9 mouse cellular contexts compared by ENCODE assay signal in the genomic region with DNA sequence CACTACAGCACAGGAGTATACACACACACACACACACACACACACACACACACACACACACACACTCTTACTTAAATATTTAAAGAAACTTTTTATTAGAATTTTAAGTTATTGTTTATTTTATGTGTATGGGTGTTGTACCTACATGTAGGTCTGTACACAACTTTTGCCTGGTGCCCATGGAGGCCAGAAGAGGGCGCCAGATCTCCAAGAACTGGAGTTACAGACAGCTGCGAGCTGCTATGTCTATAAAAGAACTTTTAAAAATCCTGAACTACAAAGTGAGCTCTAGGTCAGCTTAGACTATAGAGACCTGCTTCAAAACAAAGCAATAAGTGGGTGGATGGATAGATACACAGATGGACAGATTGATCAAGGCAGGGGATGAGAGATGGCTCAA. TPM values are rescaled to one million over a fixed set of nuclear protein-coding genes. Genes with fewer than 3 reads are reported as not detected.
A peak's percentile ranks its signal among the peaks of the same experiment; 100 is the strongest.
DNase-seq lines count a peak whose midpoint lies in the region; ATAC-seq and TF ChIP-seq lines count a peak whose summit lies in the region.
"Had no signal": no experiment of that assay in that cellular context is flagged by ENCODE, and none has a peak within 500 bp of the region (broad histone marks: within the 10 kb centered on the region; RNA-seq: fewer than 3 reads in every experiment).

No protein-coding gene starts in this region.

- no peak overlapping the region for H3K27ac ChIP-seq in heart, adult 2 months
- H3K27ac ChIP-seq in heart, embryonic 11.5 days (ENCODE audit: low read depth, low read length) = no peak overlapping the region
- H3K27ac ChIP-seq in testis, adult 2 months (ENCODE audit: control insufficient read depth, insufficient read depth, low read depth, low read length) = no peak overlapping the region
- H3K27ac ChIP-seq: liver, embryonic 15.5 days had no signal

- no peak for TF ChIP-seq POLR2A in heart, adult 2 months (IDR thresholded peaks at IDR 0.05; ENCODE audit: insufficient read depth, low read depth, low read length)
- no peak for TF ChIP-seq POLR2A in testis, adult 2 months (IDR thresholded peaks at IDR 0.05; ENCODE audit: control insufficient read depth, low read depth, low read length)

- no peaks in the 10 kb centered on the region for H3K9me3 ChIP-seq in heart, embryonic 11.5 days (replicated peaks; ENCODE audit: control insufficient read depth, low read length)
- H3K9me3 ChIP-seq: liver, embryonic 15.5 days had no signal

- DNase-seq in heart, adult 2 months = peak; percentile 55 to 66
- DNase-seq in 416B (ENCODE audit: low read depth) = peak; percentile 87
- DNase-seq in adipocyte (ENCODE audit: low spot score) = peak; percentile 63
- DNase-seq in embryo, embryonic 11 days = peak; percentile 73
- peak; percentile 51 to 74 for DNase-seq in kidney, adult 8-10 months

- peaks cover 3% of the 10 kb centered on the region; the same call in 1 of the 2 replicates for H3K79me2 ChIP-seq in heart, adult 2 months (replicated peaks; ENCODE audit: control insufficient read depth, insufficient read depth, low read length)

- peaks cover 7% of the 10 kb centered on the region; the same call in 1 of the 2 replicates for H3K36me3 ChIP-seq in heart, adult 2 months (ENCODE audit: control insufficient read depth, insufficient read depth, low read length)
- peaks cover 7% of the 10 kb centered on the region for H3K36me3 ChIP-seq in heart, embryonic 11.5 days (ENCODE audit: control insufficient read depth, insufficient read depth, low read length)
- peaks cover 5% of the 10 kb centered on the region; the same call in 1 of the 2 replicates for H3K36me3 ChIP-seq in testis, adult 2 months (ENCODE audit: control insufficient read depth, insufficient read depth, low read length)

- ATAC-seq in heart, embryonic 11.5 days (replicated peaks; ENCODE audit: insufficient number of reproducible peaks, low FRiP score, low TSS enrichment) = no peak
- ATAC-seq in megakaryocyte progenitor cell, adult 5-6 weeks (replicated peaks; ENCODE audit: poor library complexity) = peak; percentile 64

- peak; percentile 78 for TF ChIP-seq CTCF in heart, adult 2 months (IDR thresholded peaks at IDR 0.05)
- peak; percentile 32; the same call in 1 of the 2 replicates for TF ChIP-seq CTCF in testis, adult 2 months (IDR thresholded peaks at IDR 0.05; ENCODE audit: control insufficient read depth, insufficient read depth, insufficient replicate concordance, low read depth, low read length)

- H3K27me3 ChIP-seq in heart, adult 2 months (ENCODE audit: control insufficient read depth, insufficient read depth, low read length) = no peaks in the 10 kb centered on the region
- H3K27me3 ChIP-seq in heart, embryonic 11.5 days (ENCODE audit: control insufficient read depth, insufficient read depth, low read length) = no peaks in the 10 kb centered on the region
- no peaks in the 10 kb centered on the region for H3K27me3 ChIP-seq in testis, adult 2 months (ENCODE audit: control insufficient read depth, insufficient read depth, low read length)
- H3K27me3 ChIP-seq: liver, embryonic 15.5 days had no signal

- no peak overlapping the region for H3K4me3 ChIP-seq in heart, adult 2 months
- no peak overlapping the region for H3K4me3 ChIP-seq in heart, embryonic 11.5 days (ENCODE audit: low read depth, low read length)
- no peak overlapping the region for H3K4me3 ChIP-seq in testis, adult 2 months (ENCODE audit: control insufficient read depth, low read depth, low read length)
- H3K4me3 ChIP-seq: liver, embryonic 15.5 days had no signal

- H3K9ac ChIP-seq in heart, adult 2 months (ENCODE audit: low read depth, low read length) = no peak overlapping the region
- H3K9ac ChIP-seq in heart, embryonic 11.5 days (ENCODE audit: low read depth, low read length) = no peak overlapping the region
- H3K9ac ChIP-seq: liver, embryonic 15.5 days had no signal

- 0 out of 2 replicates have a peak, but pooled peaks have one; percentile 18 for TF ChIP-seq EP300 in heart, adult 2 months (IDR thresholded peaks at IDR 0.05; ENCODE audit: insufficient read depth, low read depth, low read length)

- no peak overlapping the region for H3K4me2 ChIP-seq in heart, embryonic 11.5 days
- H3K4me2 ChIP-seq: liver, embryonic 15.5 days had no signal

- 19% methylated on average over 2 of the region's 2 CpGs for WGBS in heart, adult 2 months
- 33% methylated on average over 2 of the region's 2 CpGs for WGBS in heart, embryonic 11.5 days (ENCODE audit: insufficient replicate concordance)

- intact Hi-C loops in heart, adult 2 months (cut with DNase I) = loop anchor here (1.0 to 2.0 kb wide), 2 partner anchors 23 to 91 kb away; no protein-coding TSS in a partner anchor

- peaks cover 2% of the 10 kb centered on the region for H3K4me1 ChIP-seq in heart, adult 2 months (ENCODE audit: control insufficient read depth, insufficient read depth, low read length)
- no peaks in the 10 kb centered on the region for H3K4me1 ChIP-seq in heart, embryonic 11.5 days (ENCODE audit: control insufficient read depth, insufficient read depth, low read length)
- H3K4me1 ChIP-seq in testis, adult 2 months (ENCODE audit: control insufficient read depth, insufficient read depth, low read length) = no peaks in the 10 kb centered on the region

RNA-seq across cellular contexts. Expression of a gene that starts 18.6 kb away (rescaled TPM):
- total RNA-seq in heart, adult 2 months (2021) = 10 to 100 TPM; 77.0 to 84.9 TPM
- polyA plus RNA-seq in heart, adult 2 months (2012; rRNA removed) = 95.6 and 114 TPM in 2 replicates
- 92.4 and 102 TPM in 2 replicates for polyA plus RNA-seq in heart, embryonic 11.5 days (2014; fragmentation: Nextera tagmentation; extraction: Ambion mirVana)
- total RNA-seq in megakaryocyte progenitor cell, adult 5-6 weeks (2015) = 59.0 and 62.9 TPM in 2 replicates
- 73.1 and 89.6 TPM in 2 replicates for total RNA-seq in megakaryocyte progenitor cell, adult 5-6 weeks (2017)
- 82.2 and 91.7 TPM in 2 replicates for polyA plus RNA-seq in testis, adult 2 months (2012; rRNA removed)

RNA-seq across cellular contexts. Expression of a gene that starts 55.7 kb away (rescaled TPM):
- 1 to 10 TPM; 6.0 to 6.4 TPM for total RNA-seq in heart, adult 2 months (2021)
- 14.4 and 16.9 TPM in 2 replicates for polyA plus RNA-seq in heart, adult 2 months (2012; rRNA removed)
- 28.6 and 28.8 TPM in 2 replicates for polyA plus RNA-seq in heart, embryonic 11.5 days (2014; fragmentation: Nextera tagmentation; extraction: Ambion mirVana)
- 47.1 and 55.0 TPM in 2 replicates for total RNA-seq in megakaryocyte progenitor cell, adult 5-6 weeks (2015)
- total RNA-seq in megakaryocyte progenitor cell, adult 5-6 weeks (2017) = 58.2 and 70.9 TPM in 2 replicates
- polyA plus RNA-seq in testis, adult 2 months (2012; rRNA removed) = 28.4 and 29.4 TPM in 2 replicates
